Mouse (Mus musculus): ENCODE measurements at regions not wholly inside any gene's neighbourhood (a gene's known extent, or its start where the extent isn't known, plus 50 kb on each side); places are given as distances from the start of the nearest gene placed in this dataset.

DNA sequence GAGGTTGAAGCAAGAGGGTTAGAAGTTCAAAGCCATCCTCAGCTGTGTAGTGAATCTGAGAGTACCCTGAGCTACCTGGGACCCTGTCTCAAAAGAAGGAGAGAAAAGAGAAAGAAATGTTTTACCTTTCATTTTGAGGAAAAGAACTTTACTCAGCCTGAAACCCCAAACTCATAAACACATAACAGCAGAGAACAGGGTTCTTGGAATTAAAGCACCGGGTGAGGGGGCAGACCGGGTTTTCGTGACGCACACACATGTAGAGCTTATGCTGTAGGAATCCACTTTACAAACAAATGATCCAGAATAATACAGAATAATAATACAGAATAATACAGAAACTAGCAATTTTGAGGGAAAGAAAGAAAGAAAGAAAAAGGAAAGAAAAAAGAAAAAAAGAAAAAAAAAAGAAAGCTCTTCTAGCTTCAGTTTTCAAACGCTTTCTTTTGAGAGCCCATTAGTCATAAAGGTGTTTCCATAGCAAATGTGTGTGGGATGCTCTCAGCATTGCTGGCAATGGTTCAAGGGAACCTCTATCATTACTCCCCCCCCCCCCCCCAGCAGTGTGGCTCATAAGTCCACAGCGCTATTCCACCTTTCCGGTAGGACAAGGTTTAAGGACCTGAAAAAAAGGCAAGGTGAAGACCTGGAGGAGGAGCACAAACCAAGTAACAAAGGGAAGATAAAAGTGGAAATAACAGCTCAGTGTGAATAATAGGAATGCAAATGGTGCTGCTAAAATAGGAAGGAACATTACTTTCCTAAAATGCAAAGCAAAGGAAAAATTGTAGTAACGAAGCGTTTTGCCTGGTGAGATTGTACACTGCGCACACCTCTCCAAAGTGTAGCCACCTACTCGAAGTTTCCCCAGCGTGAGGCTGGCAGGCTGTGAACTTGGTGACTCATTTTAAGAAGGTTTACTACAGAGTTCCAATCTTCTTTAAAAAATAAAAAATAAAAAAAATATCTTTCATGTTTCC, 110.3 kb downstream of the Btg1 start:
- H3K27ac ChIP-seq: no peak overlapping the region
- WGBS: 88% methylated on average over 12 of the region's 12 CpGs

DNA sequence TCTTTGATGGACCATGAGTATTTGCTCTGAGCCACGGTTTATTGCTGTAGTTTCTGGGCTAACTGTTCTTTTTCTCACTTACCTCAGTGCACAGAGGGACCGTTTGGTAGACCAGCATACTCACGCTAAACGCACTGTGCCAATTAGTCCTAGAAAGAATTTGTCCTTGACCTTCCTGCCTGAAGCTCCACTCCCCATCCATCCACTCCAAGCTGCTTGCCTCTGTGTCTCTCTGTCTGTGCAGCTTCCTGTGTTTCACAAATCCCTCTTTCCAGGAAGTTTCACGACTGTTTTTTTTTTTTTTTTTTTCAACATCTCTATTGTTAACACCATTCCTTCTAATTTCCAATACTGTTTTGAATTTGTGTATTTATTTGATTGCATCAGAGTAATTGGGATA, 116.8 kb downstream of the Btg1 start:
- Histone ChIP-seq H3K36me3 (no peaks in the 10 kb centered on the region), H3K4me3 (no peak overlapping the region), H3K27me3 (no peaks in the 10 kb centered on the region), H3K9me3 (no peaks in the 10 kb centered on the region), H3K4me2 (no peak overlapping the region), H3K27ac (no peak overlapping the region), H3K9ac (no peak overlapping the region), H3K4me1 (peaks cover 8% of the 10 kb centered on the region; the same call in 1 of the 2 replicates)
- ATAC-seq (ENCODE audit: insufficient number of reproducible peaks, insufficient read depth, low FRiP score, low TSS enrichment, low read depth): no peak
- WGBS: 59% methylated on average over 5 of the region's 5 CpGs

More for the DNA sequence above, 110.3 kb downstream of the Btg1 start:
- Histone ChIP-seq H3K27me3 (no peaks in the 10 kb centered on the region), H3K36me3 (no peaks in the 10 kb centered on the region), H3K4me3 (no peak overlapping the region), H3K9me3 (no peaks in the 10 kb centered on the region), H3K4me1 (peaks cover 24% of the 10 kb centered on the region), H3K9ac (no peak overlapping the region), H3K4me2 (no peak overlapping the region)
- no peak for ATAC-seq (ENCODE audit: insufficient number of reproducible peaks, insufficient read depth, low FRiP score, low TSS enrichment, low read depth)

DNA sequence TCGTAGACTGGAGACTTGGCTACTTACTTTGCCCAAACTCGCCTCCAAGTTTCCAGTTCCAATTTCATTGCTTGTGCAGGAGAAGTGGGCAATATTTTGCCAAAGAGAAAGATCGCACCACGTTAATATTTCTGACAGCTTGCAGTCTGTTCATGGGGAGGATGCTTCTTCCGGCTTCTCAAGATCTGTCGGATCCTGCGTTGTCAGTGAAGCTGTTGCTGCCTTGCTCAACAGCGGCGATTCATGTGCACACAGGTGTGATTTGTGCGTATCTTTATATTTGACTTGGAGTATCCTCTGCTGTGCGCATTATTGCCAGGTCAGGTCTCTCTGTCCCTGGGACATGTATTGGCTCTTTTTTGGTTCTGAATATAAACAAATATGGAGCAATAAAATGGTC, 118.3 kb downstream of the Btg1 start:
- Histone ChIP-seq H3K4me2 (no peak overlapping the region), H3K36me3 (no peaks in the 10 kb centered on the region), H3K9ac (no peak overlapping the region), H3K9me3 (no peaks in the 10 kb centered on the region), H3K27me3 (no peaks in the 10 kb centered on the region), H3K4me1 (peaks cover 8% of the 10 kb centered on the region; the same call in 1 of the 2 replicates), H3K27ac (no peak overlapping the region), H3K4me3 (no peak overlapping the region)
- ATAC-seq (ENCODE audit: insufficient number of reproducible peaks, insufficient read depth, low FRiP score, low TSS enrichment, low read depth): no peak
- 89% methylated on average over 11 of the region's 11 CpGs for WGBS

DNA sequence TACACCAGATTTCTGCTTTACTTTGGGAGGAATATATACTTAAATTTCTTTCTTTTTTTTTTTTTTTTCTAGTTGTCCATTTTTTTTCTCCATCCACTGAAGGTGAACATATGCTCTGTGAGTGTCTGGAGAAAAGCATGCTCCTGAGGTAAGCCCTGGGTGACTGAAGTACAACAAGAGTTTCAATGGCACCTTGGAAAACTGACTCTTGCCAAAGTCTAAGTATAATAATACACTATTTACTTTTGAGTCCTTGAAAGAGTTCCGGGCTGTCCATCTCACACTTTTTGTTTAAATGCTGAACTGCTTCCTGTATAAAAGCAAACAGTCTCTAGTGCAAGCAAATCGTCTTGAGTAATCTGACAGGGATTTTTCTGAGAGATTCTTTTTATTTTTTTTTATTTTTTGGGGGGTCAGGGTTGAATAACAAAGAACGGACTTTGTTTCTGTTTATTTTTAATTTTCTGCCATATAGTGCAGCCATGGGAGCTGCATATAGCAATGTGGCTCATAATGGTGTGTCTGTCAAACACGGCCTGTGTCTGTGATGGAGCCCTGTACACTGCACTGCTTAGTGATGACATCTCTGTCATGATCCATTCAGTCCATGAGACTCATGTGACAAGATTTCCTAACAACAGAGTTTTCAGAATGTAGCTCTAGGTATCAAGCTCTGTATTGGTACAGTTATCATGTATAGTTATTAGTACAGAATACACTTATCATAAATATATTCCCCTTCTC, 119.3 kb downstream of the Btg1 start:
- WGBS: 77% methylated on average over 4 of the region's 4 CpGs
- Histone ChIP-seq H3K9me3 (no peaks in the 10 kb centered on the region), H3K4me1 (peaks cover 4% of the 10 kb centered on the region; the same call in 1 of the 2 replicates), H3K4me3 (no peak overlapping the region), H3K27me3 (no peaks in the 10 kb centered on the region), H3K9ac (no peak overlapping the region), H3K4me2 (no peak overlapping the region), H3K36me3 (no peaks in the 10 kb centered on the region), H3K27ac (no peak overlapping the region)
- ATAC-seq (ENCODE audit: insufficient number of reproducible peaks, insufficient read depth, low FRiP score, low TSS enrichment, low read depth): no peak

DNA sequence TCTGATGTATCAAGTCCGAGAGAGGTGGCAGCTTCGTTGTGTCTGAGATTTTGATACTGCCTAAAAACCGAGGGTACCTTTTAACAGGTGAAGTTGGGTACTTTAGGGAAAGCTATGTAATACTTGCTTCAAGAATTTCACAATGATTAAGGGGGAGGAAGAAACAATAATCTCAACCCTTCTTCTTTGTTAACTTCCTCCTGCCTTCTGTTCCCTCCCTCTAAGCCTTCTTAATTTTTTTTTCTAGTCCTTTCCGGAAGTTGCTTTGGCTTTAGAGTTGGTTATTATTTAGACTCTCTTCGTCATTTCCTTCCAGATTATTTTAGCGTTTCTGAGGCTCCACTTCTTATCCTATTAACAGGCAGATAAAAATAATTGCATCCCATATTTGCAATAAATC, 121.2 kb downstream of the Btg1 start:
- H3K27me3 ChIP-seq: no peaks in the 10 kb centered on the region
- no peaks in the 10 kb centered on the region for H3K4me1 ChIP-seq
- no peaks in the 10 kb centered on the region for H3K36me3 ChIP-seq
- WGBS: 91% methylated on average over 6 of the region's 6 CpGs
- no peak for ATAC-seq (ENCODE audit: insufficient number of reproducible peaks, insufficient read depth, low FRiP score, low TSS enrichment, low read depth)
- no peak overlapping the region for H3K4me2 ChIP-seq
- H3K4me3 ChIP-seq: no peak overlapping the region
- H3K27ac ChIP-seq: no peak overlapping the region
- H3K9ac ChIP-seq: no peak overlapping the region
- no peaks in the 10 kb centered on the region for H3K9me3 ChIP-seq

DNA sequence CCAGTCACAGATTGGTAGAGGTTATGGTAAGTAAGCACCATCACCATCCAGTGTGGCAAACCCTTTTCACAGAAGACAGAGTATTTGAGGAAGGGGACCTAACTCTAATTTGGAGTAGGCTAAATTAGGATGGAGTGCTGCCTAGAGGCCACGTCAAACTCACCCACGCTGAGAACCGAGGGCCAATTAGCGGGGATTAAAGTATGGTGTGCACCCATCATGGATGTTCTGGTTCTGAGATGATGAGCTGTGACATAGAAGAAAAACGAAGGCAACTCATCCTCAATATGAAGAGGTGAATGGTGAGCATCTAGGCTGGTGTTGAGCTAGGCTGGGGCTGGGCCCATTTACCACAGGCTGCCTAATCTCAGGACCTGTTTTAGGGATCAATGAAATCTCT, 121.8 kb downstream of the Btg1 start:
- Histone ChIP-seq H3K4me3 (no peak overlapping the region), H3K27me3 (no peaks in the 10 kb centered on the region), H3K4me2 (no peak overlapping the region), H3K9ac (no peak overlapping the region), H3K4me1 (no peaks in the 10 kb centered on the region), H3K27ac (no peak overlapping the region), H3K9me3 (no peaks in the 10 kb centered on the region), H3K36me3 (no peaks in the 10 kb centered on the region)
- WGBS: 83% methylated on average over 5 of the region's 5 CpGs
- no peak for ATAC-seq (ENCODE audit: insufficient number of reproducible peaks, insufficient read depth, low FRiP score, low TSS enrichment, low read depth)

DNA sequence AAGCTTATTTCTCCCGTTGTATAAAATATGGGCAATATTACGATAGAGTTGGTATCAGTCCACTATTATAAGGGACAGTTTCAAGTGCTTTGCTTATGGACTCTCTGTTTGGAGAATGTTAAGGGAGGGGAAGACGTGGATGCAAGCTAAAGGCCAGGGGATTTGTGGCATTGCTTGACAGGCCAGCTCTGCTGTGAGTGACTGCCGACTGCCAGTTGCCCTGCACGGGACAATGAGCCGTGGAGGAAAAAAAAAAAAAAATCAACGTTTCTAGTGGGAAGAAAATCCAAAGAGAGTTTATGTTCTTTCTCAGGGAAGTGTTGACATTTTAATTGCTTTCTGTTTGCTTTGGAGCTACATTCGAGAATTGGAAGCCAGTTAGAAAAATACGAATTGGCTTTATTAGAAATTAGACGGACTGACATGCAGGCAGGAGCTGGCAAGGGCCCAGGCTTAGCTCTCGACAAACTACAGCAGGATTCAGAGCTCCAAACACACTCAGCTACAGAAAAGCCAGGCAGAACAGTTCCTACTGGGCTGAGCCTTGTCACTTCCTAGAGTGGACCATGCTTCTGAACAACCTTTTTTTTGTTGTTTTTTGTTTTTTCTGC, 127.5 kb downstream of the Btg1 start:
- no peak overlapping the region for H3K4me2 ChIP-seq
- no peaks in the 10 kb centered on the region for H3K9me3 ChIP-seq
- 49% methylated on average over 11 of the region's 11 CpGs for WGBS
- 0 out of 2 replicates have a peak, but pooled peaks cover 5% of the 10 kb centered on the region for H3K4me1 ChIP-seq
- H3K9ac ChIP-seq: no peak overlapping the region
- no peaks in the 10 kb centered on the region for H3K36me3 ChIP-seq
- ATAC-seq (ENCODE audit: insufficient number of reproducible peaks, insufficient read depth, low FRiP score, low TSS enrichment, low read depth): no peak
- no peaks in the 10 kb centered on the region for H3K27me3 ChIP-seq
- H3K4me3 ChIP-seq: no peak overlapping the region
- H3K27ac ChIP-seq: no peak overlapping the region

DNA sequence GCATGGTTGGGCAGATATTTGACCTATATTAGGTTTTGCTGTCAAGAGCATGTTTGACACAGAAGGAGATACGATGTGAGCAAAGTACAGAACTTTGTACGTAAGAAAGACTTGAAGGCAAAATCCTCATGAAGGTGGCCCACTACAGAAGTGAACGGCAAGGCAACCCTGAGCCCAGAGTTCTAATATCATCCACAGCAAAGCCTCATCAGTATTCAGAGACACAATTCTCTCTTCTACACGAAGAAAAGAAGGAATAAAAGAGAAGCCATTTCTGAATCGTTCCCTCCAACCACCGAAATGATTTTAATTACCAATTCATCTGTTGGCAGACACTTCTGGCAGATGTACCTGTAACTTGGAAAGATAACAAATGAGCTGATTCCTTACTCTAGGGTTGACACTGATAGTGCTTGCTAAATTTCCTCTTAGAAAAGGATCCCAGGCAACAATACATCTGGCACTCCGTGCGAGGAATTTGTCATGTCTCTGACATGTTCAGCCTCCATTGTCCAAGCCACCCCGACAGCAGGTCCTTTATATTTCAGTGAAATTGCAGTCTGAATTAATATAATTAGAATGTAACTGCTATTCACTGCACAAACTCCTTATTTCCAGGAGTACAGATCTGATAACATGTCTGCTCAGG, 130.3 kb downstream of the Btg1 start:
- no peak overlapping the region for H3K4me2 ChIP-seq
- WGBS: 87% methylated on average over 9 of the region's 9 CpGs
- H3K9ac ChIP-seq: no peak overlapping the region
- H3K27ac ChIP-seq: no peak overlapping the region
- H3K36me3 ChIP-seq: no peaks in the 10 kb centered on the region
- H3K9me3 ChIP-seq: no peaks in the 10 kb centered on the region
- H3K4me1 ChIP-seq: peaks cover 17% of the 10 kb centered on the region
- no peak for ATAC-seq (ENCODE audit: insufficient number of reproducible peaks, insufficient read depth, low FRiP score, low TSS enrichment, low read depth)
- H3K27me3 ChIP-seq: no peaks in the 10 kb centered on the region
- H3K4me3 ChIP-seq: no peak overlapping the region

DNA sequence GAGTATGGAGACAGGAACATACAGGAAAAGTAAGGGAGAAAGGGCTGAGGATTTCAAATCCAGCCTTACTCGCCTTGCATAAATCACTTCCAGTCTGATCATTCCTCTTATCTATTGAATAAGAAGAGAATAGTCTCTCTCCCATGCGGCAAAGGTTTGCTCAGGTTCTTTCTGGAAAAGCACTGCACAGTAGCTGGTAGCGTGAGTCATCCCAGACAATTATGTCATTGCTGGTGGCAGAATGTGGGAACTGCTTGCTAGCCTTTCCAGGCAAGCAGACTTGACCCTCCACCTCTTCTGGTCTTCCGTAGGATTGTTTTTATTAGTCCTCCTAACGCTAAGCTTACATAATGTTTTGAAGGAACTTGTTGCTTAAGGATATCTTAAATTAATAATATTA, 134.1 kb downstream of the Btg1 start:
- Histone ChIP-seq H3K9ac (no peak overlapping the region), H3K36me3 (no peaks in the 10 kb centered on the region), H3K27ac (no peak overlapping the region), H3K4me1 (peaks cover 11% of the 10 kb centered on the region), H3K27me3 (no peaks in the 10 kb centered on the region), H3K4me3 (no peak overlapping the region), H3K9me3 (no peaks in the 10 kb centered on the region), H3K4me2 (no peak overlapping the region)
- 55% methylated on average over 5 of the region's 5 CpGs for WGBS
- no peak for ATAC-seq (ENCODE audit: insufficient number of reproducible peaks, insufficient read depth, low FRiP score, low TSS enrichment, low read depth)

DNA sequence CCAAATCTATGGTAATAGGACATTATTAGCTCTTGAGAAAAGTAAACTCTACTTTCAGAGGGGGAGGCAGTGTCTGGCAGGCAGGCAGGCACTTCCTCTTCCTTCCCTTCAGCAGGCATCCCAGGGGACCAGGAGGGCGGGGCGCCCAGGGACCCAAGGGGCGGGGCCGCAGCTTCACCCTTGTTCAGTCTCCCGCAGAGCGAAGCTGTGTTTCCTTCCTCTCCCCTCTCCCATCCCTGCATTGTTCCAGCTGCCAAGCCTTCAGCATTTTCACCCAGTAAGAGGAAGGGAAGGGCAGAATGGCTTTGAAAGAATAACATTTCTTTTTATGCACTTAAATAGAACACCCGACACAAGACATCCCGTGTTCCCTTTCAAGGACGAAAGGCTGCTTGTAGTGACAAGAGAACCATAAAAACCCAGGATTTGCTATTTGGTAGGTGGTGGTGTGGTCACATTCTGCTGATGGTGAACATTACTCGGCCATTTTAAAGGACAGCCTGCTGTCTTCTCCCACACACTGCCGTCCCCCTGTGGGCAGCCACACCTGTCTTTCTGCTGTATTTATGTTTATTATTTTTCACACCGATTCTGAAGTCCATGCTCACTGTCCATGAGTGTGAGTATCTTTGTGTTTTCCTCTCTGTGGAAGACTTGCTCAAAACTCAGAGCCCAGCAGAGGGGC, 134.9 kb downstream of the Btg1 start:
- Histone ChIP-seq H3K4me3 (peak overlapping the region; percentile 27), H3K9ac (0 out of 2 replicates have a peak overlapping the region, but pooled peaks have one; percentile 44), H3K36me3 (no peaks in the 10 kb centered on the region), H3K4me1 (peaks cover 11% of the 10 kb centered on the region), H3K9me3 (no peaks in the 10 kb centered on the region), H3K27me3 (no peaks in the 10 kb centered on the region), H3K4me2 (peak overlapping the region; percentile 51), H3K27ac (peak overlapping the region; percentile 62)
- ATAC-seq (ENCODE audit: insufficient number of reproducible peaks, insufficient read depth, low FRiP score, low TSS enrichment, low read depth): peak; percentile 64; the same call in 1 of the 2 replicates
- WGBS: 27% methylated on average over 12 of the region's 12 CpGs

DNA sequence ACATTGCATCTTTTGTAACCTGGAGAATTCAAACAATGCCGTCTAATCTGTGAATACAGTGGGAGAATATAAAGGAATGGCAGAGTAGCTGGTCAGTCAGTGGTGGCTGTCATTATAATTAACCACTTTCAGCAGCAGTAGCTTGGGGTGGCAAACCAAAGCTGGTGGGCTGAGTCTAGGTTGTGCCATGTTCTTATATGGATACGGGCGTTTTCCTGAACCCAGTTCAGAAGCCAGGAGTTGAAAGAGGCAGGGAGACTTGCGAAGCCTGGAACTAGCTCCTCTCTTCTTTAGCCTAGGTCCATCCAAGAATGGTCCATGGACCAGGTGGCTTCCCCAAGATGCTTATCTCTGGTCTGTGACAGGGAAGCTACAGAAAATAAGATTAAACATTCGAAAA, 135.7 kb downstream of the Btg1 start:
- Histone ChIP-seq H3K9ac (no peak overlapping the region), H3K4me1 (peaks cover 11% of the 10 kb centered on the region), H3K27me3 (no peaks in the 10 kb centered on the region), H3K27ac (no peak overlapping the region), H3K4me3 (no peak overlapping the region), H3K36me3 (no peaks in the 10 kb centered on the region), H3K9me3 (no peaks in the 10 kb centered on the region), H3K4me2 (no peak overlapping the region)
- ATAC-seq (ENCODE audit: insufficient number of reproducible peaks, insufficient read depth, low FRiP score, low TSS enrichment, low read depth): no peak
- 88% methylated on average over 5 of the region's 5 CpGs for WGBS

All from embryonic facial prominence, embryonic 13.5 days (tissue).